Mouse (Mus musculus) ES-Bruce4 (cell line): ENCODE results near the gene Dnajc1. TPM values are rescaled to one million over a fixed set of nuclear protein-coding genes. Genes with fewer than 3 reads are reported as not detected.

Experiments used
- H3K27ac ChIP-seq: 2 replicates; pipeline ENCODE4 v1.5.1; 2012; ENCODE audit warnings: low read length, inconsistent platforms; ENCODE audit not compliant: insufficient read depth
- H3K27me3 ChIP-seq: 2 replicates; pipeline ENCODE4 v1.6.1; 2012; ENCODE audit warnings: mild to moderate bottlenecking, low read length, inconsistent platforms; ENCODE audit not compliant: control insufficient read depth, poor library complexity, insufficient read depth, severe bottlenecking
- H3K36me3 ChIP-seq: 2 replicates; pipeline ENCODE4 v1.6.1; 2012; ENCODE audit warnings: inconsistent platforms, mild to moderate bottlenecking, low read length, moderate library complexity; ENCODE audit not compliant: control insufficient read depth, poor library complexity, insufficient read depth, severe bottlenecking
- H3K4me1 ChIP-seq: one replicate; pipeline ENCODE4 v1.8.1; 2011; ENCODE audit warnings: low read length; ENCODE audit not compliant: control insufficient read depth, insufficient read depth
- H3K4me3 ChIP-seq: 2 replicates; pipeline ENCODE4 v1.5.1; 2011; ENCODE audit warnings: low read depth, mild to moderate bottlenecking, low read length
- H3K9ac ChIP-seq: 2 replicates; pipeline ENCODE4 v1.6.1; 2012; ENCODE audit warnings: low read depth, mild to moderate bottlenecking, inconsistent platforms; ENCODE audit not compliant: poor library complexity, severe bottlenecking
- H3K9me3 ChIP-seq: replicated peaks from 2 replicates; pipeline ENCODE4 v1.6.1; 2012; ENCODE audit warnings: mild to moderate bottlenecking, low read length, inconsistent platforms; ENCODE audit not compliant: control insufficient read depth, poor library complexity, insufficient read depth, severe bottlenecking
- CTCF ChIP-seq: IDR thresholded peaks from one replicate; pipeline ENCODE4 v1.8.1; 2011; ENCODE audit warnings: low read depth, low read length
- EP300 ChIP-seq: IDR thresholded peaks from 2 replicates; pipeline ENCODE4 v1.6.1; 2011; ENCODE audit warnings: low read depth, low read length; ENCODE audit not compliant: insufficient read depth
- POLR2A ChIP-seq: IDR thresholded peaks from one replicate; pipeline ENCODE4 v1.8.1; 2011; ENCODE audit warnings: low read length; ENCODE audit not compliant: insufficient read depth
- polyA plus RNA-seq: library from polyadenylated mRNA; stranded (reverse); fragments of >200 nt; gene quantifications from 2 replicates; pipeline ENCODE4 v1.2.4, GENCODE M21; 2011; ENCODE audit warnings: low read depth; ENCODE audit not compliant: missing spikeins, insufficient read depth, insufficient read length

Gene Dnajc1
- polyA plus RNA-seq, result 9.6 and 14.7 TPM in 2 replicates

DNA sequence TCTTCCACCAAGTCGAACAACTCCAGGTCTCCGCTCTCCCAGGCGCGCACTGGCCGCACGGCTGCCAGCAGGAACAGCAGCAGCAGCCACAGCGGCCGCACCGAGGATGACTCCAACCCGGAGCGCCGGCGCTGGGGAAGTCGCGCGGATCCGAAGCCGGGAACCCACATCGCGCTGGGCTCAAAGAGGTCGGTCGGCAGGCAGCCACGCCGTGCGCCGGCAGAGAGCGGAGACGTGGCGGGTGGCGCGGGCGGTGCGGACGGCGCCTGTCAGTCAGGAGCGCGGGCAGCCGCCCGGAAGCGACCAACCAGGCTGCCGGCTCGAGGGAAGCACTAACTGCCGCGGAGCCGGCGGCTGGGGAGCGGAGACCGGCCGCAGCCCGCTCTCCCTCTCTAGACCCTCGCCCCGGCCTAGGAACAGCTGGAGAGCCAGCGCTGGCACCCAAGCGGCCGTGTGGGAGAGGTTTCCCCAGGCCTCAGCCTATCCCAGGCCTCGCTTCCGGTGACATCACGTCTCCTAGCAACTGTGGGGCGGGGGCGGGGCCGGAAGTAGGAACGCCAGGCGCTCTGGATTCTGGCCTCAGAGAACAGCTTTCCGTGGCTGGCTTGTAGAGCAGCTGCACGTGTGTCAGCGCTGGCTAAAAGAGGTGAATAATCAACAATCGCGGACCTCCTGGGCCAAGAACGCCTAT, at the start of gene Dnajc1:
Gene Dnajc1, minus strand, starts transcription at position 500 of the 691 bp plus-strand sequence.
- no peak for TF ChIP-seq CTCF
- TF ChIP-seq EP300, result no peak
- TF ChIP-seq POLR2A, result peak; percentile 84
- Histone ChIP-seq H3K4me1 (no peaks in the 10 kb centered on the region), H3K9me3 (peaks cover 6% of the 10 kb centered on the region; the same call in 1 of the 2 replicates), H3K9ac (peak within 1 kb of the TSS; percentile 83), H3K36me3 (no peaks in the 10 kb centered on the region), H3K27ac (no peak within 1 kb of the TSS), H3K27me3 (no peaks in the 10 kb centered on the region), H3K4me3 (peak within 1 kb of the TSS; percentile 91)

DNA sequence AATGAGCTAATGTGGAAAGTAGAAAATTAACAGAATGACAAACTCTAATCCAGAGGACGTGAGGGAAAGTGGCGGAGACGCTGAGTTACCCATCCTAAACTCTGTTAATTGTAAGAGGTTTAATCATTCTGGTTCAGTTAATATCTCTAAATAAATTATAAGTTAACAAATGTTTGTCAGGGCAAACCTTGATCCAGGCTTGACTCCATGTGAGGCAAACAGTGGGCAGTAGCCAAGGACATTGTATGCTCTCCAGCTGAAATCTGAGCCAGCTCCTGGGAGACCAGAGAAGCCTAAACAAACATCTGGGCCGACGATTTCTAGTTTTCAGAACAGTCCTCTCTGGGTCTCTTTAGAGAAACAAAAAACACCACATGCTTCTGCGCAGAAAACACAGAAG, 49.2 kb upstream of the Dnajc1 start:
- no peak overlapping the region for H3K9ac ChIP-seq
- no peaks in the 10 kb centered on the region for H3K36me3 ChIP-seq
- H3K4me3 ChIP-seq, result no peak overlapping the region
- TF ChIP-seq CTCF, result no peak
- no peak for TF ChIP-seq EP300
- no peak for TF ChIP-seq POLR2A
- no peaks in the 10 kb centered on the region for H3K27me3 ChIP-seq
- H3K4me1 ChIP-seq, result no peaks in the 10 kb centered on the region
- no peaks in the 10 kb centered on the region for H3K9me3 ChIP-seq
- no peak overlapping the region for H3K27ac ChIP-seq

DNA sequence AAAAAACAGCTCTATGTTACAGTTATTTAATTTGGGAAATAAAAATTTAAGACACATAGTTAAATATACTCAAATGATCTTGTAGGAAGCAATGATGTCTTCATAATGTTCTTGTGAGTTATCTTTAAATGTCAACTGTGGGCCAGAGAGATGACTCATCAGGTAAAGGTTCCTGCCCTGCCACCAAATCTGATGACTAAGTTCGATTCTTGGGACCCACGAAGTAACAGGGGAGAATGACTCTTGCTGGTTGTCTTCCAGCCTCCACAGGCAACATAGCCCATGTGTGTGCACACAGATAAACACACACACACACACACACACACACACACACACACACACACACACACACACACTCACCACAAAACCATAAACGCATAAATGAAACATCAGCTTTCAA, 22.6 kb upstream of the Dnajc1 start:
- Histone ChIP-seq H3K9ac (no peak overlapping the region), H3K4me1 (no peaks in the 10 kb centered on the region), H3K9me3 (no peaks in the 10 kb centered on the region), H3K4me3 (no peak overlapping the region), H3K36me3 (no peaks in the 10 kb centered on the region), H3K27me3 (no peaks in the 10 kb centered on the region), H3K27ac (no peak overlapping the region)
- TF ChIP-seq POLR2A (no peak), CTCF (no peak), EP300 (no peak)

DNA sequence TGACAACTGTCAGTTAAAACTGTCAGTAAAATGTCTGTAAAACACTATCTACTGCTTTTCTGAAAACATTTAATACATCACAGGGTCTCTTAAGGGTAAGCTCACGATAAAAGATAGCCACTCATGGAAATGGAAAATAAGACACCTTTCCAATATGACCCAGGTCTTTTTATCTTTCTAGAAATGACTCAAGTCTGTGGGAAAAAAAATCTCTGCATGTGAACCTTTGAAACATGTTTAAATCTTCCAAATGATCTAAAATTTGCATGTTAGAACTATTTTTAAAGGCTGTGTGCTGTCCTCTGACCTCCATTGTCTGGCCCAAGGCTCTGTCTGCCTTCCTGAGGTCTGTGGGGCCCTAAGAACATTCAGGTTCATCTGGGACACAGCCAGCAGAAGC, 11.0 kb upstream of the Dnajc1 start:
- no peak overlapping the region for H3K9ac ChIP-seq
- H3K4me1 ChIP-seq, result no peaks in the 10 kb centered on the region
- TF ChIP-seq CTCF (no peak), POLR2A (no peak), EP300 (no peak)
- H3K4me3 ChIP-seq, result no peak overlapping the region
- no peaks in the 10 kb centered on the region for H3K27me3 ChIP-seq
- no peaks in the 10 kb centered on the region for H3K36me3 ChIP-seq
- no peak overlapping the region for H3K27ac ChIP-seq
- no peaks in the 10 kb centered on the region for H3K9me3 ChIP-seq

DNA sequence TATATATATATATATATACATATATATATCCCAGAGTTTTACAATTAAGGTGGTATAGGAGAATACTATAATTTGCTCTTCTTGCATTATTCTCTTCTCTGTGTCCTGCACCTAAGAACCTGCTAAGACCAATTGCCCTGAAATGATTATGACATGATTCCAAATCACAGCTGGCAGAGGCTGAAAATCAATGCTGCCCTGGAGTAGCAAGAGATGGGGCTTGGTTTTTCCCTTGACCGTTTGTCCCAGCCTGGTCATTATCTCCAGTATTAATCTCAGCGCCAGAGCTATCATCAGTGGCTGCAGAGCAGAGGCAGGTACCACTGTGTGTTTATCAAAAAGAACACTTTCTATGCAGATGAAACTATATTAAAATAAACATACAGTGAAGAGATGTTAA, 9.1 kb upstream of the Dnajc1 start:
- no peak overlapping the region for H3K27ac ChIP-seq
- no peaks in the 10 kb centered on the region for H3K36me3 ChIP-seq
- no peak overlapping the region for H3K9ac ChIP-seq
- H3K4me1 ChIP-seq, result no peaks in the 10 kb centered on the region
- TF ChIP-seq POLR2A (no peak), EP300 (no peak), CTCF (no peak)
- no peaks in the 10 kb centered on the region for H3K27me3 ChIP-seq
- no peaks in the 10 kb centered on the region for H3K9me3 ChIP-seq
- H3K4me3 ChIP-seq, result no peak overlapping the region

DNA sequence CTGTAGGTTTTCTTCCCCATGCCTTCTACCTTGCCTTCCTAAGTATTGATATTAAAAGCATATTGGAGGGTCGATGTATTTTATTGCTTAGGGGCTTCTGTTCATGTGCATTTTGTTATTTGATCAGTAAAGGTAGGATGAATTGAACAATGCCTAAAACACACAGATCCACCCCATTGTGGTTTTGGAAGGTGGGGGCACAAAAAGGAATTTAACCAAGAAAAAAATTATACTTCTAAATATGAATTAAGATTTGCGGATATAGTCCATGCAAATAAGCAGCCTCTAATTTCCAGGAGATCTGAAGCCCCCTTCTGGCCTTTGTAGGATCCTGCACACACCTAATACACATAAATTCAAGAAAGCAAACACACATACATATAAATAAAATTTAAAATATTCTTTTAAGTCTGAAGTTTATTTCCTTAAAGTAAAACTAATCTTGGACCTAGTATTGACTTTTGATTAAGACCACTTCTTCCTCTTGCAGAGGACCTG, 441 bp upstream of the Dnajc1 start:
- peak overlapping the region; percentile 40; the same call in 1 of the 2 replicates for H3K4me3 ChIP-seq
- H3K36me3 ChIP-seq, result no peaks in the 10 kb centered on the region
- H3K4me1 ChIP-seq, result no peaks in the 10 kb centered on the region
- no peaks in the 10 kb centered on the region for H3K27me3 ChIP-seq
- H3K9ac ChIP-seq, result no peak overlapping the region
- H3K27ac ChIP-seq, result no peak overlapping the region
- peaks cover 6% of the 10 kb centered on the region; the same call in 1 of the 2 replicates for H3K9me3 ChIP-seq
- TF ChIP-seq POLR2A (no peak), CTCF (no peak), EP300 (no peak)
